Mouse (Mus musculus): ENCODE results near the gene Nr2f6. TPM values are rescaled to one million over a fixed set of nuclear protein-coding genes. Genes with fewer than 3 reads are reported as not detected.

The Nr2f6 gene
- polyA plus RNA-seq, 1 experiment from 2014 or later = 61.9 TPM

DNA sequence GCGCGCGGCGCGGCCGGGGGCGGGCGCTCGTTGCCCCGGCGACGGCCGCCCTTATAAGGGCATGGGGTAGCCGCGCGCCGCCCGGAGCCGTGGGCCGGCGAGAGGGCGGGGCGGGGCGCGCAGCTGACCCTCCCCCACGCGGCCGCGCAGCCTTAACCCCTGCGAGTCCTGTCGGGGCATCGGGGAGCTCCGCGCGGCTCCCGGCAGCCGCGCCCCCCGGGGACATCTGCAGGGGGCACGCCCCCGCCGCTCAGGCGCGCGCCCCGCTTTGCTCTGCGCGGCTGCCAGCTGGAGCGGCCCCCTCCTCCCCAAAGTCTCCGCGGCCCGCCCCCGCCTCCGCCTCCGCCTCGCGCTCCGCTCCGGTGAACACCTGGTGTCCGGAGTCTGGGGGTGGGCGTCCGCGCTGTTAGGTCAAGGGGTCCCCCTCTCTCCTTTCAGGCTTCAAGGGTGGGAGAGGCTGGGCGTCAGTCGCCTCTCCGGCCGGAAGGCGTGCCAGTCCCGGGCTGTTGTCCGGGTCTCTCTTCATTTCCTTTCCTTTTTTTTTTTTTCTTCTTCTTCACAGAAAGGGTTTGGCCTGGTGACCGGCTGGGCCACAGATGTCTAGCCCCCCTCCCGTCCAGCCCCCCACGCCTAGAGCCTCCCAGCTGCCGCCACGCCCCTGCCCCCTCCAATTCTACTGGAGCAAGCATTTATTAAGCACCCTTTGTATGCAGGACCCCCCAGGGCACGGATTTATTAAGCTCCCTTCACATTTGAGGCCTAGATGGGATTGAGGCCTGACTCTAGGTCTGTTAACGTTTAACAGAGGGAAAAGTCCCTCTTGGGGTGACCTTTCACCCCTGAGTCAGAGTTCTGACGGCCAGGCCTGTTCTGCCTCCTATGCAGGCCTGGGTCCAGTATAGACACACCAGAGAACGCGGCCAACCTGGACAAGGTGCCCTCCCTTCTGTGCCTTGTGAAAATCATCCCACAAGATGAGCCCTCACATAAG, 506 bp upstream of the Nr2f6 start:
- H3K36me3 ChIP-seq (ENCODE audit: control insufficient read depth, insufficient read depth, low read length) = peaks cover 11% of the 10 kb centered on the region
- H3K4me3 ChIP-seq (ENCODE audit: low read depth, low read length) = peak overlapping the region; percentile 77
- peak overlapping the region; percentile 79 for H3K9ac ChIP-seq (ENCODE audit: low read depth, low read length)
- peaks cover 25% of the 10 kb centered on the region for H3K4me1 ChIP-seq (ENCODE audit: control insufficient read depth, insufficient read depth, low read length)
- WGBS = 3% methylated on average over 15 of the region's 80 CpGs
- H3K9me3 ChIP-seq (ENCODE audit: control insufficient read depth, low read length) = no peaks in the 10 kb centered on the region
- peak overlapping the region; percentile 99 for H3K4me2 ChIP-seq (ENCODE audit: low read depth, low read length)
- ATAC-seq (ENCODE audit: low read depth) (peak; percentile 93), DNase-seq (ENCODE audit: low spot score) (peak; percentile 93)
- H3K27ac ChIP-seq (replicated peaks; ENCODE audit: low read depth, low read length) = peak overlapping the region; percentile 88
- H3K27me3 ChIP-seq (replicated peaks; ENCODE audit: control insufficient read depth, insufficient read depth, low read length) = no peaks in the 10 kb centered on the region

DNA sequence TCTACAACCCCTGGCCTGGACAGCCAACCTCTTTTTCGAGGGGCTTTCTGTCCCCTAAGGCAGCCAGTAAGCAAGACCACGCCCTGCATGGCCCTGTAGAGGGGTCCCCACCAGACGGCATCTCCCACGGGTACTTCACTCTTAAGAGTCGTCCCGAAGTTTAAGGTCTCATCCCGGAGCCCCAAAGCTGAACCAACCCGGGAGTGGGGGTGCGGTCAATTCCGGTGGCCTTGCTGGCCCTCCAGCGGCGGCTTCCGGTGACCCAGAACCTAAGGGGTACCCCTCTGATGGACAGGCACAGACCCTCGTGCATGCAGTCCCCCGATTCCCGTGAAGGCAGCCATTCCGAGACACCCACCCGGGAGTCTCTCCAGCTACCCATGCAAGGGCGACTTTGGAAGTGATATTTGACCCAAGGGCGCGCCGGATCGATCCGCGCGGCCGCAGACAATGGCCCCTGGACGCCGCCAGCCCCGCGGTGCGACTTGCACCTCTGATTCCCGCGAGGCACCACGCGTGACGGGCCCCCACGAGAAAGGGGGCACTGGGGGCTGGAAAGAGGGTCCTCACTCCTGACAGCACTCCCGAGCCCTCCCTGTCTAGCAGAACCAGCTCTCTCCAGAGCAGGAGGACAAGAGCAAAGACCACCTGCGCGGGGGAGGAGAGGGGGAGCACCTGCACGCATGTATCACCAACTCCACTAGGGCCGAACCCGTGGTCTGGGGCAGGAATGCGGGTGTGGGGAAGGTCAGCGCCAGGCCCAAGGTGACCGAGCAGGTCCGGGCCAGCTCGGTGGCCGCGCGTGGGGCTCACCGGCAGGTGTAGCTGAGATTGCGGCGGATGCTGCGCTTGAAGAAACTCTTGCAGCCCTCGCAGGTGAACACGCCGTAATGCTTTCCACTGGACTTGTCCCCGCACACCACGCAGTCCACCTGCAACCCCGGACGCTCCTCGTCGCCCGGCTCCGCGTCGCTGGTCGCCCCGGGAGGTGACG, 1.3 kb downstream of the Nr2f6 start:
- H3K4me3 ChIP-seq (ENCODE audit: low read depth, low read length) = peak overlapping the region; percentile 77
- H3K4me1 ChIP-seq (ENCODE audit: control insufficient read depth, insufficient read depth, low read length) = peaks cover 37% of the 10 kb centered on the region
- H3K27me3 ChIP-seq (replicated peaks; ENCODE audit: control insufficient read depth, insufficient read depth, low read length) = no peaks in the 10 kb centered on the region
- peaks cover 18% of the 10 kb centered on the region for H3K36me3 ChIP-seq (ENCODE audit: control insufficient read depth, insufficient read depth, low read length)
- no peak for DNase-seq (ENCODE audit: low spot score)
- peak overlapping the region; percentile 79 for H3K9ac ChIP-seq (ENCODE audit: low read depth, low read length)
- H3K4me2 ChIP-seq (ENCODE audit: low read depth, low read length) = peak overlapping the region; percentile 99
- H3K9me3 ChIP-seq (ENCODE audit: control insufficient read depth, low read length) = no peaks in the 10 kb centered on the region
- peak overlapping the region; percentile 88 for H3K27ac ChIP-seq (replicated peaks; ENCODE audit: low read depth, low read length)
- WGBS = 2% methylated on average over 43 of the region's 72 CpGs
- ATAC-seq (ENCODE audit: low read depth) = no peak

DNA sequence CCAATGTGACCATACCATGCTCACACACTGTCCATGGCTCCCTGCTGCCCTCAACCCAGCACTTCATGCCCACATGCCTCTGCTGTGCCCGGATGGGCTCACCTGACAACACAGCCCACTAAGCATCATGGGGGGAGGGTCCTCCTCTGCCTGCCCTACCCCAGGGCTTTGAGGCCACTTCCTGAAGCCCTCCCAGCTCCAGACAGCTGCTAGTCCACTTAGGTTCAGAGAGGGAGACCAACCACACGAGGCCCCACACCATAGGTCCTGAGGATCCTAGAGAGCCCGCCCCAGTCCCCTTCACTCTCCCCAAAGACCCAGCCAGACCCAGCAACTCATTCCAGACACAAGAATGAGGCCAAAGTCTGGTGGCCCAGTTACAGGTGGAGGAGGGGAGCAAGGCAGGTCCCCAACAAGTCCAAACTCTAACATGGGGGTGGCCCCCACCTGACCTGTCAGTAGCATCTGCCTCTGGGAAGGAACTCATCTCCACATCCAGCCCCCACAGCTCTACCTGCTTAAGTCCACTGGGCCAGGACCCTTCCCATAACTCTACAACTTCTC, 2.2 kb downstream of the Nr2f6 start:
- DNase-seq (ENCODE audit: low spot score) (no peak), ATAC-seq (ENCODE audit: low read depth) (no peak)
- 48% methylated on average over 3 of the region's 3 CpGs for WGBS
- no peak overlapping the region for H3K27ac ChIP-seq (replicated peaks; ENCODE audit: low read depth, low read length)
- peak overlapping the region; percentile 99 for H3K4me2 ChIP-seq (ENCODE audit: low read depth, low read length)
- no peaks in the 10 kb centered on the region for H3K27me3 ChIP-seq (replicated peaks; ENCODE audit: control insufficient read depth, insufficient read depth, low read length)
- H3K36me3 ChIP-seq (ENCODE audit: control insufficient read depth, insufficient read depth, low read length) = peaks cover 27% of the 10 kb centered on the region
- peak overlapping the region; percentile 77 for H3K4me3 ChIP-seq (ENCODE audit: low read depth, low read length)
- peaks cover 38% of the 10 kb centered on the region for H3K4me1 ChIP-seq (ENCODE audit: control insufficient read depth, insufficient read depth, low read length)
- peak overlapping the region; percentile 79 for H3K9ac ChIP-seq (ENCODE audit: low read depth, low read length)
- no peaks in the 10 kb centered on the region for H3K9me3 ChIP-seq (ENCODE audit: control insufficient read depth, low read length)

DNA sequence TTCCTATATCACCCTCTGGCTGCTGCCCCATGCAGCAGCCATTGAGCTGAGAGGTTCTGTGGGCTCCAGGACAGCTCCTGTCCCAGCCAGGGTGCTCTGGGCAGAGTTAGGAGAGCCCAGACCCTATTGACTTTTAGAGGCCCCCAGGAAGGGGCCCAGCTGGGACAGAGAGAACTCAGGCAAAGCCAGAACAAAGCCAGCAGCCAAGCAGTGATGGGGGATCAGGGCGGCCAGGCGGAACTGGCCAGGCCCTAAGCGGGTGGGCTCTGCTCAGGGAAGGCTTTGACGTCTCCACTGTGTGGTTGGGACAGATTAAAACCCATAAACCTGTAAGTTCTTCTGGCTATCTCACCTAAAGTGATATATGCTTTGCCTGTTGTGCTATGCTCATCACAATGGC, 2.8 kb downstream of the Nr2f6 start:
- no peaks in the 10 kb centered on the region for H3K9me3 ChIP-seq (ENCODE audit: control insufficient read depth, low read length)
- no peak overlapping the region; the same call in 1 of the 2 replicates for H3K9ac ChIP-seq (ENCODE audit: low read depth, low read length)
- H3K4me3 ChIP-seq (ENCODE audit: low read depth, low read length) = peak overlapping the region; percentile 77; the same call in 1 of the 2 replicates

DNA sequence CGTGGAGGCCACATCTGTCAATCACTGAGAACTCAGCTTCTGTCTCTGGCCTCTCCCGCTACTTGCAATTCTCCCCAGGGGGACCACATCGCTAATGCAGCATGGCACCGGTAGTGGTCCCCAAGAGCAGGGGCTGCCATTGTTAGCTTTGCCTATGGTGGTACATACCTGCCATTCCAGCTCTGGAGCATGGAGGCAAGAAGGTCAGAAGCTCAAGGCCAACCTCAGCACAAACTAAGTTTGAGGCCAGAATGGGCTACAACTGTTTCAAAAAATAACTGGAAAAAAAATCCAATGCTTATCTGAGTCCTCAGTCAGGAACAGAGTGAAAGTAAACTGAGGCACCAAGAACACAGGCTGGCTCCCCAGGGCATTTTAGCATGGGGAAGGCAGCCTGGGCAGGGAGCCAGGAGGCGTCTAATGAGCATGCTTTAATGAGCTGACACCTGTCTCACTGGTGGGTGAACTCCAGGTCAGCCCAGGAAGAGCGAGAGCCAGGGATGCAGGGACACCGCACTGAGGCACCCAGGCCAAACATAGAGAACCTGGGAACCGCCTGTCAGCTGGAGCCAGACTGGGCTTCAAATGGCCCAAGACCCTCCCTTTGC, 5.2 kb downstream of the Nr2f6 start:
- no peak for ATAC-seq (ENCODE audit: low read depth)

More for the DNA sequence above, 2.8 kb downstream of the Nr2f6 start:
- no peaks in the 10 kb centered on the region for H3K27me3 ChIP-seq (replicated peaks; ENCODE audit: control insufficient read depth, insufficient read depth, low read length)
- ATAC-seq (ENCODE audit: low read depth) (no peak), DNase-seq (ENCODE audit: low spot score) (no peak)
- 68% methylated on average over 4 of the region's 4 CpGs for WGBS
- peaks cover 38% of the 10 kb centered on the region for H3K4me1 ChIP-seq (ENCODE audit: control insufficient read depth, insufficient read depth, low read length)
- peak overlapping the region; percentile 99 for H3K4me2 ChIP-seq (ENCODE audit: low read depth, low read length)
- peaks cover 33% of the 10 kb centered on the region for H3K36me3 ChIP-seq (ENCODE audit: control insufficient read depth, insufficient read depth, low read length)
- H3K27ac ChIP-seq (replicated peaks; ENCODE audit: low read depth, low read length) = no peak overlapping the region

DNA sequence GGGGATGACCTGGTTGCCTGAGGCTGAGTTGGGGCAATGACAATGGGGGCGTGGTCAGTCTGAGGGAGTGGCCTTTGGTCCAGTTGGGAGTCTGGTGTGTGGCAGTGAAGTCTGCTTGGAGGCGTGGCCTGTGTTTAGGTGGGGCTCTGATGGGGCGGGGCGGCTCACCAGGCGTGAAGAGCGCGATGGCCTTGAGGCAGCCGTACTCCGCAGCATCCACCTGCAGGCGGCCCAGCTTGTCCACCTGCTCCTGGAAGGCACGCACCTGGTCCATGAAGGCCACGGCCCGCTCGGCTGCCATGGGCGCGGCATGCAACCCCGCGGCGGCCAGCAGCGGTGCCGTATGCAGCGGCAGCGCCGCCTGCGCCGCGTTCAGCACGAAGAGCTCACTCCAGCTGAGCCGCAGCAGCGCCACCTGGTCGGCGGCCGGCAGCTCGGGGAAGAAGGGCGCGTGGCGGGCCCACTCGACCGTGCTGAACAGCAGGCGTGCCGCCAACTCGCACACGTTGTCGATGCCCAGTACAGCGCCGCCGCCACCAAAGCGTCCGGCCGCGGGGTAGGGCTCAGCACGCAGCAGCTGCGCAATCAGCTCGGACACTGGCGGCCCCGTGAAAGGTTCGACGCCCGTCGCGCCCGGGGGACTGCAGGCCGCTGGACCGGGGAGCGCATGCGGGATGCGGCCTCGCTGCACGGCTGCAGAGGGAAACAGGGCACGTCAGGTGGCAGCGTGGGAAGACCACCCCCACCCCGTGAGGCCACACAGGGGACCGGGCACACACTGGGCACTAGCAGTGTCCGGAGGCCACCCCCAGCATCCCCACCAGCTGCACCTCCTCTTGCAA, 6.0 kb downstream of the Nr2f6 start:
- peak overlapping the region; percentile 58 for H3K9ac ChIP-seq (ENCODE audit: low read depth, low read length)
- peak overlapping the region; percentile 59 for H3K4me2 ChIP-seq (ENCODE audit: low read depth, low read length)
- ATAC-seq (ENCODE audit: low read depth) (no peak), DNase-seq (ENCODE audit: low spot score) (peak; percentile 71)
- no peaks in the 10 kb centered on the region for H3K9me3 ChIP-seq (ENCODE audit: control insufficient read depth, low read length)
- H3K36me3 ChIP-seq (ENCODE audit: control insufficient read depth, insufficient read depth, low read length) = peaks cover 44% of the 10 kb centered on the region
- peak overlapping the region; percentile 33 for H3K4me3 ChIP-seq (ENCODE audit: low read depth, low read length)
- H3K27ac ChIP-seq (replicated peaks; ENCODE audit: low read depth, low read length) = peak overlapping the region; percentile 33
- H3K27me3 ChIP-seq (replicated peaks; ENCODE audit: control insufficient read depth, insufficient read depth, low read length) = no peaks in the 10 kb centered on the region
- 2% methylated on average over 30 of the region's 74 CpGs for WGBS
- peaks cover 34% of the 10 kb centered on the region for H3K4me1 ChIP-seq (ENCODE audit: control insufficient read depth, insufficient read depth, low read length)

More for the DNA sequence above, 5.2 kb downstream of the Nr2f6 start:
- H3K9ac ChIP-seq (ENCODE audit: low read depth, low read length) = peak overlapping the region; percentile 58; the same call in 1 of the 2 replicates
- H3K9me3 ChIP-seq (ENCODE audit: control insufficient read depth, low read length) = no peaks in the 10 kb centered on the region
- WGBS = 48% methylated on average over 7 of the region's 8 CpGs
- peak overlapping the region; percentile 59 for H3K4me2 ChIP-seq (ENCODE audit: low read depth, low read length)
- H3K27me3 ChIP-seq (replicated peaks; ENCODE audit: control insufficient read depth, insufficient read depth, low read length) = no peaks in the 10 kb centered on the region
- peaks cover 44% of the 10 kb centered on the region for H3K36me3 ChIP-seq (ENCODE audit: control insufficient read depth, insufficient read depth, low read length)
- peak overlapping the region; percentile 33; the same call in 1 of the 2 replicates for H3K4me3 ChIP-seq (ENCODE audit: low read depth, low read length)
- H3K4me1 ChIP-seq (ENCODE audit: control insufficient read depth, insufficient read depth, low read length) = peaks cover 33% of the 10 kb centered on the region
- no peak overlapping the region for H3K27ac ChIP-seq (replicated peaks; ENCODE audit: low read depth, low read length)
- peak; percentile 50 for DNase-seq (ENCODE audit: low spot score)

DNA sequence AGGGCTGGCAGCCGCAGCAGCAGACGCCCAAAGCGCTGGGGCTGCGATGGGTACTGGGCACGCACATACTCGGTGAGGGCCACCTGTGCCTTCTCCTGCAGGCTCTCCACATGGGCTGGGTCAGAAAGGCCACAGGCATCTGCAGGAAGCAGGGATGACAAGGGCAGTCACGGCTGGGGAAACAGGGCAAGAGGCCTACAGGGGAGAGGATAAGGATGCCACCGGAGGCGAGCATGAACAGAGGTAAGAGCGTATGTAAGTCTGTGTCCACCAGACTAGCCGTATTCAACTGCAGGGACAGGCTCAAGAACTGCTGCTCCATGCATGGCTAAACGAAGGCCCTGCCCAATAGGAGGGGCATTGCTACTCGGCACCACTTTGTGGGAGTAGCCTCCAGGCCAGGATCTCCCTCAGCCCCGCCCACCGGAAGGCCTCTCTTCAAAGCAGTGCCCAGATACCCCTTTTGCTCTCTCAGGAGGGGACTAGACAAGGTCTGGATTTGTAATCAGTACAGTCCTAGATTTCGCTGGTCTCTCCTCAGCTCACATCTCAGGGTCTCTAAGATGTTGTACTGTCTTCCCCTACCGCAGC, 7.0 kb downstream of the Nr2f6 start:
- Histone ChIP-seq H3K4me3 (ENCODE audit: low read depth, low read length) (no peak overlapping the region), H3K27me3 (replicated peaks; ENCODE audit: control insufficient read depth, insufficient read depth, low read length) (no peaks in the 10 kb centered on the region), H3K4me1 (ENCODE audit: control insufficient read depth, insufficient read depth, low read length) (peaks cover 33% of the 10 kb centered on the region), H3K9me3 (ENCODE audit: control insufficient read depth, low read length) (no peaks in the 10 kb centered on the region), H3K9ac (ENCODE audit: low read depth, low read length) (no peak overlapping the region), H3K36me3 (ENCODE audit: control insufficient read depth, insufficient read depth, low read length) (peaks cover 46% of the 10 kb centered on the region), H3K4me2 (ENCODE audit: low read depth, low read length) (no peak overlapping the region), H3K27ac (replicated peaks; ENCODE audit: low read depth, low read length) (no peak overlapping the region)
- WGBS = 88% methylated on average over 15 of the region's 17 CpGs
- ATAC-seq (ENCODE audit: low read depth) (no peak), DNase-seq (ENCODE audit: low spot score) (no peak)
